Mouse (Mus musculus): Measurements from ENCODE around the gene Armc8. TPM values are rescaled to one million over a fixed set of nuclear protein-coding genes. Genes with fewer than 3 reads are reported as not detected.

Gene Armc8
- polyA plus RNA-seq, 1 experiment, result 10.4 TPM

GRCm38 (mm10) chr9:99430806-99431205 lies 137.9 kb downstream of the Armc8 start:
- peaks cover under 1% of the 10 kb centered on the region for H3K79me2 ChIP-seq (ENCODE audit: control insufficient read depth, insufficient read depth)
- H3K27me3 ChIP-seq (ENCODE audit: control insufficient read depth, insufficient read depth, insufficient read length), result no peaks in the 10 kb centered on the region
- H3K36me3 ChIP-seq (ENCODE audit: control insufficient read depth, insufficient read depth), result no peaks in the 10 kb centered on the region
- TF ChIP-seq USF1 (IDR thresholded peaks at IDR 0.05; ENCODE audit: low read depth), result peak; percentile 56
- no peak for TF ChIP-seq POLR2A (IDR thresholded peaks at IDR 0.05; ENCODE audit: insufficient read length, low read depth)
- H3ac ChIP-seq (ENCODE audit: control insufficient read depth, insufficient read length), result no peak overlapping the region
- no peak overlapping the region for H3K4me3 ChIP-seq
- no peak overlapping the region for H3K4me2 ChIP-seq (ENCODE audit: low read depth)

- Histone ChIP-seq H3K4me2 (ENCODE audit: low read depth) (no peak overlapping the region), H3K4me3 (no peak overlapping the region), H3ac (ENCODE audit: control insufficient read depth, insufficient read length) (no peak overlapping the region), H3K36me3 (ENCODE audit: control insufficient read depth, insufficient read depth) (no peaks in the 10 kb centered on the region), H3K79me2 (ENCODE audit: control insufficient read depth, insufficient read depth) (no peaks in the 10 kb centered on the region), H3K27me3 (ENCODE audit: control insufficient read depth, insufficient read depth, insufficient read length) (no peaks in the 10 kb centered on the region)
- TF ChIP-seq MYOD1 (IDR thresholded peaks at IDR 0.05; ENCODE audit: control insufficient read depth in 1 of 3, insufficient read length in 2 of 3, low read depth in 2 of 3), result peak in 1 of 3 experiments; percentile 42
- no peak for TF ChIP-seq CEBPB (IDR thresholded peaks at IDR 0.05; ENCODE audit: insufficient read depth, poor library complexity, severe bottlenecking)
These were observed 138.9 kb downstream of the Armc8 start for GRCm38 (mm10) chr9:99429845-99430244.

- TF ChIP-seq REST (IDR thresholded peaks at IDR 0.05; ENCODE audit: insufficient read depth, insufficient read length), result no peak
- TF ChIP-seq USF1 (IDR thresholded peaks at IDR 0.05; ENCODE audit: low read depth), result no peak
- no peak for TF ChIP-seq TCF3 (IDR thresholded peaks at IDR 0.05; ENCODE audit: insufficient read length, low read depth)
- TF ChIP-seq TCF12 (IDR thresholded peaks at IDR 0.05; ENCODE audit: insufficient read depth, poor library complexity, severe bottlenecking), result no peak
- no peak for TF ChIP-seq E2F4 (IDR thresholded peaks at IDR 0.05; ENCODE audit: insufficient read depth)
- no peak for TF ChIP-seq SRF (IDR thresholded peaks at IDR 0.05; ENCODE audit: control insufficient read depth, insufficient read length, low read depth)
- TF ChIP-seq POLR2AphosphoS2 (IDR thresholded peaks at IDR 0.05; ENCODE audit: insufficient read length, low read depth), result no peak
- no peak for TF ChIP-seq POLR2A (IDR thresholded peaks at IDR 0.05; ENCODE audit: insufficient read length, low read depth)
- no peak for TF ChIP-seq MYOG (IDR thresholded peaks at IDR 0.05; ENCODE audit: control insufficient read depth in 1 of 3, insufficient read depth in 1 of 3, insufficient read length in 2 of 3, low read depth in 2 of 3)
- no peak for TF ChIP-seq CEBPB (IDR thresholded peaks at IDR 0.05; ENCODE audit: insufficient read depth, poor library complexity, severe bottlenecking)
- no peak for TF ChIP-seq MYOD1 (IDR thresholded peaks at IDR 0.05; ENCODE audit: control insufficient read depth in 1 of 3, insufficient read length in 2 of 3, low read depth in 2 of 3)
- TF ChIP-seq MAX (IDR thresholded peaks at IDR 0.05; ENCODE audit: low read depth), result no peak
- Histone ChIP-seq H3K4me3 (no peak overlapping the region), H3K36me3 (ENCODE audit: control insufficient read depth, insufficient read depth) (no peaks in the 10 kb centered on the region), H3K4me2 (ENCODE audit: low read depth) (no peak overlapping the region), H3K79me2 (ENCODE audit: control insufficient read depth, insufficient read depth) (no peaks in the 10 kb centered on the region), H3K27me3 (ENCODE audit: control insufficient read depth, insufficient read depth, insufficient read length) (no peaks in the 10 kb centered on the region), H3ac (ENCODE audit: control insufficient read depth, insufficient read length) (no peak overlapping the region)
These were observed 139.9 kb downstream of the Armc8 start for GRCm38 (mm10) chr9:99428601-99429331.

Other genes with a start within 250 kb of the Armc8 start
- gene Esyt3, start 210.3 kb downstream of the Armc8 start, polyA plus RNA-seq (2012; fragmentation: generic; extraction: Trizol), result 0.01 TPM
- gene Mras, start 131.5 kb downstream of the Armc8 start, polyA plus RNA-seq (2012; fragmentation: generic; extraction: Trizol), result 18.8 TPM
- gene Nme9, start 117.4 kb downstream of the Armc8 start, polyA plus RNA-seq (2012; fragmentation: generic; extraction: Trizol), result not detected
- gene Dbr1, start 6.9 kb upstream of the Armc8 start, polyA plus RNA-seq (2012; fragmentation: generic; extraction: Trizol), result 7.5 TPM
- not detected for gene A4gnt, start 43.6 kb upstream of the Armc8 start, polyA plus RNA-seq (2012; fragmentation: generic; extraction: Trizol)
- 6.5 TPM for gene Dzip1l, start 60.6 kb upstream of the Armc8 start, polyA plus RNA-seq (2012; fragmentation: generic; extraction: Trizol)
- not detected for gene Cldn18, start 148.4 kb upstream of the Armc8 start, polyA plus RNA-seq (2012; fragmentation: generic; extraction: Trizol)